Comparison of ENCODE assay signal across 24 mouse cellular contexts in the genomic region with DNA sequence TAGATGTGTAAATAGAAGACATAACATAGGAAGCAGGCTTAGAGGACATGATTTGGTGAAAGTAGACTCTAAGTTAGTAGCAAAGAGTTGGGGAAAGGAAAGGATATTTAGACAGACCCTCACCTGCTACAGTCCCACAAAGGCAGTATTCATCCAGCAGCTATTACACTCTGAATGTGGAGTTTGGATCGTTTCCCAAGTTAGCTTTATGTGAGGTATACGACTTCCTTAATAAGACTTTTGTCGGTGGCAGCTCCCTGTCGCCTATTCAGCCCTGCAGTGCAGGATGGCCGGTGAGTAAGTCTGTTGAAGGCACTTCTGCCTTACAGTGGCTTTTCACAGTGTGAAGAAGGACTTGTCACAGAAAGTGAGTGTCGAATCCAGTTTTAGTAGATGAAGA.
"Had no signal": no experiment of that assay in that cellular context is flagged by ENCODE, and none has a peak within 500 bp of the region (broad histone marks: within the 10 kb centered on the region; RNA-seq: fewer than 3 reads in every experiment).

No protein-coding gene starts in this region.

- H3K9me3 ChIP-seq: heart, embryonic 10.5 days; heart, embryonic 12.5 days; hindbrain, embryonic 10.5 days; hindbrain, embryonic 12.5 days; intestine, embryonic 15.5 days had no signal

- DNase-seq: gastrocnemius, adult 2 months; gastrocnemius, postnatal 10 days; gastrocnemius, postnatal 25 days; heart, adult 18-20 months; heart, postnatal 10 days; heart, postnatal 4 days; kidney, adult 18-20 months; kidney, adult 8-10 months; kidney, postnatal 10 days; kidney, postnatal 25 days; kidney, postnatal 4 days; liver had no signal

- H3K4me2 ChIP-seq: heart, embryonic 12.5 days; hindbrain, embryonic 12.5 days; hindbrain, embryonic 14.5 days; intestine, embryonic 15.5 days; liver, embryonic 11.5 days had no signal

- H3K27ac ChIP-seq: gastrocnemius, adult 2 months; heart, embryonic 10.5 days; hindbrain, embryonic 10.5 days; hindbrain, embryonic 12.5 days; hindbrain, embryonic 14.5 days; intestine, embryonic 15.5 days; layer of hippocampus, adult 2 months; left cerebral cortex, adult 2 months had no signal

- H3K4me3 ChIP-seq: gastrocnemius, adult 2 months; heart, embryonic 10.5 days; heart, embryonic 12.5 days; hindbrain, embryonic 10.5 days; hindbrain, embryonic 12.5 days; intestine, embryonic 15.5 days; layer of hippocampus, adult 2 months; left cerebral cortex, adult 2 months had no signal

- H3K36me3 ChIP-seq: heart, embryonic 10.5 days; heart, embryonic 12.5 days; hindbrain, embryonic 10.5 days; hindbrain, embryonic 12.5 days; intestine, embryonic 15.5 days had no signal

- H3K4me1 ChIP-seq: heart, embryonic 12.5 days; hindbrain, embryonic 10.5 days; hindbrain, embryonic 12.5 days; intestine, embryonic 15.5 days had no signal

- H3K27me3 ChIP-seq: heart, embryonic 12.5 days; hindbrain, embryonic 12.5 days; intestine, embryonic 15.5 days had no signal

- ATAC-seq: hindbrain, embryonic 16.5 days; inflammation-experienced regulatory T-cells, adult 6 months; intestine, embryonic 15.5 days; intestine, postnatal 0 days had no signal

- H3K9ac ChIP-seq: heart, embryonic 12.5 days; hindbrain, embryonic 12.5 days; hindbrain, embryonic 14.5 days; intestine, embryonic 15.5 days had no signal
